Mouse (Mus musculus) layer of hippocampus, adult 8-10 months (tissue): Measurements from ENCODE around the gene Rcsd1. TPM values are rescaled to one million over a fixed set of nuclear protein-coding genes. Genes with fewer than 3 reads are reported as not detected.

Source experiments
- DNase-seq, 2 experiments: peaks; one replicate each; pipeline ENCODE4 v3.0.0; 2022; ENCODE audit warnings: low spot score in 2 of 2
- total RNA-seq, 4 experiments: library from RNA; stranded (reverse); gene quantifications; 2 replicates each; pipeline ENCODE4 v1.2.4; 2022

Gene Rcsd1
- total RNA-seq, 4 experiments from 2014 or later: 4.2 to 8.6 (median 6.3) TPM

GRCm38 (mm10) chr1:165662426-165663192 lies 46.9 kb downstream of the Rcsd1 start:
- no peak for DNase-seq

GRCm38 (mm10) chr1:165661725-165662124 lies 47.8 kb downstream of the Rcsd1 start:
- DNase-seq: no peak

GRCm38 (mm10) chr1:165661191-165661590 lies 48.4 kb downstream of the Rcsd1 start:
- DNase-seq: no peak

- peak in 1 of 2 experiments; percentile 73 for DNase-seq
Observed at GRCm38 (mm10) chr1:165660774-165661173, 48.8 kb downstream of the Rcsd1 start.

GRCm38 (mm10) chr1:165658602-165659001 lies 51.0 kb downstream of the Rcsd1 start:
- DNase-seq: peak; percentile 62 to 88

- no peak for DNase-seq
Observed at GRCm38 (mm10) chr1:165655482-165655881, 54.1 kb downstream of the Rcsd1 start.

GRCm38 (mm10) chr1:165655022-165655421 lies 54.5 kb downstream of the Rcsd1 start:
- no peak for DNase-seq

- no peak for DNase-seq
Observed at GRCm38 (mm10) chr1:165653126-165653885, 56.3 kb downstream of the Rcsd1 start.

- DNase-seq: no peak
Observed at GRCm38 (mm10) chr1:165652507-165652906, 57.0 kb downstream of the Rcsd1 start.

- no peak for DNase-seq
Observed at GRCm38 (mm10) chr1:165651158-165651557, 58.4 kb downstream of the Rcsd1 start.

- DNase-seq: no peak
Observed at GRCm38 (mm10) chr1:165645102-165645501, 64.5 kb downstream of the Rcsd1 start.

GRCm38 (mm10) chr1:165643735-165644134 lies 65.8 kb downstream of the Rcsd1 start:
- no peak for DNase-seq

GRCm38 (mm10) chr1:165642780-165643311 lies 66.7 kb downstream of the Rcsd1 start:
- peak; percentile 22 to 36 for DNase-seq

GRCm38 (mm10) chr1:165641786-165642771 lies 67.5 kb downstream of the Rcsd1 start:
- DNase-seq: peak; percentile 87 to 94

- peak; percentile 61 to 88 for DNase-seq
Observed at GRCm38 (mm10) chr1:165641271-165641771, 68.2 kb downstream of the Rcsd1 start.

GRCm38 (mm10) chr1:165636289-165636688 lies 73.3 kb downstream of the Rcsd1 start:
- no peak for DNase-seq

GRCm38 (mm10) chr1:165635055-165635897 lies 74.3 kb downstream of the Rcsd1 start:
- no peak for DNase-seq

GRCm38 (mm10) chr1:165634151-165634884 lies 75.2 kb downstream of the Rcsd1 start, which contains the start of gene Mpzl1:
TSS of gene Mpzl1 (minus strand) at chr1:165634538.
- peak; percentile 98 for DNase-seq

- no peak for DNase-seq
Observed at GRCm38 (mm10) chr1:165633345-165633744, 76.2 kb downstream of the Rcsd1 start.
